Comparison of ENCODE assay signal across 23 mouse cellular contexts in genomic region chr1:167385211-167385610, GRCm38 (mm10). TPM values are rescaled to one million over a fixed set of nuclear protein-coding genes. Genes with fewer than 3 reads are reported as not detected.
DNase-seq lines count a peak whose midpoint lies in the region; ATAC-seq and TF ChIP-seq lines count a peak whose summit lies in the region.
"Had no signal": no experiment of that assay in that cellular context is flagged by ENCODE, and none has a peak within 500 bp of the region (broad histone marks: within the 10 kb centered on the region; RNA-seq: fewer than 3 reads in every experiment).

No protein-coding gene starts in this region.

- peaks cover 97% of the 10 kb centered on the region for H3K36me3 ChIP-seq in erythroblast, embryonic 14.5 days (ENCODE audit: control insufficient read depth)
- H3K36me3 ChIP-seq in liver, embryonic 11.5 days (ENCODE audit: control insufficient read depth, insufficient read depth, low read length) = no peaks in the 10 kb centered on the region
- H3K36me3 ChIP-seq in liver, embryonic 14.5 days (replicated peaks; ENCODE audit: control insufficient read depth, insufficient read depth, low read depth) = peaks cover 47% of the 10 kb centered on the region
- no peaks in the 10 kb centered on the region for H3K36me3 ChIP-seq in stomach, embryonic 16.5 days (ENCODE audit: control insufficient read depth, insufficient read depth, low read length)
- H3K36me3 ChIP-seq: limb, embryonic 12.5 days had no signal

- 85% methylated on average over 2 of the region's 2 CpGs for WGBS in liver, embryonic 11.5 days
- 85% methylated on average over 2 of the region's 2 CpGs for WGBS in liver, embryonic 14.5 days (ENCODE audit: insufficient replicate concordance)
- WGBS in stomach, embryonic 16.5 days = 89% methylated on average over 2 of the region's 2 CpGs

- DNase-seq in liver, embryonic 11.5 days (ENCODE audit: low spot score) = no peak
- no peak for DNase-seq in liver
- DNase-seq in liver, embryonic 14.5 days (ENCODE audit: low read depth in 3 of 3, low spot score in 3 of 3) = no peak
- no peak for DNase-seq in spleen, postnatal 4 days (ENCODE audit: low spot score in 2 of 2)
- DNase-seq in left cerebral cortex, postnatal 4 days = no peak
- DNase-seq: adrenal gland, postnatal 25 days; cerebellum, adult 9-11 months; forebrain, postnatal 0 days; gastrocnemius, postnatal 36 days; heart, postnatal 4 days; kidney, postnatal 14 days; layer of hippocampus, postnatal 36 days; lung, embryonic 14.5 days; right cerebral cortex, adult 18-20 months; right cerebral cortex, postnatal 4 days; thymus, postnatal 25 days had no signal

- TF ChIP-seq EP300 in liver, embryonic 14.5 days (IDR thresholded peaks at IDR 0.05; ENCODE audit: low read depth) = no peak

- intact Hi-C loops in left cerebral cortex, postnatal 4 days (cut with DNase I) = no loop called here

- peaks cover 100% of the 10 kb centered on the region for H3K4me1 ChIP-seq in erythroblast, embryonic 14.5 days (ENCODE audit: control insufficient read depth)
- peaks cover 57% of the 10 kb centered on the region for H3K4me1 ChIP-seq in liver, embryonic 11.5 days (replicated peaks; ENCODE audit: control insufficient read depth, insufficient read depth, low read length)
- peaks cover 92 to 95% of the 10 kb centered on the region in 2 experiments for H3K4me1 ChIP-seq in liver, embryonic 14.5 days (replicated peaks; ENCODE audit: control insufficient read depth in 2 of 2, insufficient read depth in 2 of 2, low read length in 1 of 2)
- peaks cover 14% of the 10 kb centered on the region for H3K4me1 ChIP-seq in stomach, embryonic 16.5 days (ENCODE audit: control insufficient read depth, insufficient read depth, low read length)
- H3K4me1 ChIP-seq: limb, embryonic 12.5 days had no signal

- ATAC-seq in erythroblast, adult 5-6 weeks (replicated peaks; ENCODE audit: low FRiP score, poor library complexity, severe bottlenecking) = no peak
- ATAC-seq in liver, embryonic 11.5 days (replicated peaks; ENCODE audit: low FRiP score) = no peak
- ATAC-seq in liver, embryonic 14.5 days (ENCODE audit: insufficient read depth) = no peak
- no peak for ATAC-seq in stomach, embryonic 16.5 days (ENCODE audit: insufficient read depth, low FRiP score)
- ATAC-seq: forebrain, postnatal 0 days; inflammation-experienced regulatory T-cells, adult 6 months had no signal

- H3K4me2 ChIP-seq in liver, embryonic 11.5 days = peak overlapping the region; percentile 59
- H3K4me2 ChIP-seq in liver, embryonic 14.5 days (ENCODE audit: low read depth) = peak overlapping the region; percentile 81
- H3K4me2 ChIP-seq in stomach, embryonic 16.5 days (ENCODE audit: low read depth, low read length) = no peak overlapping the region
- H3K4me2 ChIP-seq: hindbrain, embryonic 14.5 days; limb, embryonic 12.5 days; lung, embryonic 14.5 days had no signal

- H3K9me3 ChIP-seq in erythroblast, embryonic 14.5 days (ENCODE audit: control insufficient read depth, low read length) = no peaks in the 10 kb centered on the region
- H3K9me3 ChIP-seq in liver, embryonic 11.5 days (ENCODE audit: control insufficient read depth, low read length) = no peaks in the 10 kb centered on the region
- H3K9me3 ChIP-seq in liver, embryonic 14.5 days (ENCODE audit: control insufficient read depth, low read length) = no peaks in the 10 kb centered on the region
- no peaks in the 10 kb centered on the region for H3K9me3 ChIP-seq in stomach, embryonic 16.5 days (replicated peaks; ENCODE audit: control insufficient read depth, low read length)
- H3K9me3 ChIP-seq: limb, embryonic 12.5 days had no signal

- peak overlapping the region; percentile 94 for H3K27ac ChIP-seq in liver, embryonic 11.5 days (ENCODE audit: low read depth, low read length)
- peak overlapping the region; percentile 99 for H3K27ac ChIP-seq in liver, embryonic 14.5 days
- H3K27ac ChIP-seq in stomach, embryonic 16.5 days (ENCODE audit: low read length) = peak overlapping the region; percentile 85
- H3K27ac ChIP-seq: hindbrain, embryonic 14.5 days; layer of hippocampus, adult 2 months; limb, embryonic 12.5 days had no signal

- no peak for TF ChIP-seq CTCF in liver, embryonic 14.5 days (IDR thresholded peaks at IDR 0.05; ENCODE audit: low read depth)

- H3K27me3 ChIP-seq in erythroblast, embryonic 14.5 days (ENCODE audit: control insufficient read depth) = no peaks in the 10 kb centered on the region
- H3K27me3 ChIP-seq in liver, embryonic 11.5 days (replicated peaks; ENCODE audit: control insufficient read depth, insufficient read depth, low read length) = no peaks in the 10 kb centered on the region
- no peaks in the 10 kb centered on the region for H3K27me3 ChIP-seq in liver, embryonic 14.5 days (ENCODE audit: control insufficient read depth, insufficient read depth, low read length)
- no peaks in the 10 kb centered on the region for H3K27me3 ChIP-seq in stomach, embryonic 16.5 days (ENCODE audit: control insufficient read depth, insufficient read depth, low read length)

- H3K9ac ChIP-seq in liver, embryonic 11.5 days (ENCODE audit: low read depth, low read length) = peak overlapping the region; percentile 55
- H3K9ac ChIP-seq in liver, embryonic 14.5 days (replicated peaks) = peak overlapping the region; percentile 79
- H3K9ac ChIP-seq in stomach, embryonic 16.5 days (ENCODE audit: low read length) = no peak overlapping the region
- H3K9ac ChIP-seq: forebrain, postnatal 0 days; hindbrain, embryonic 14.5 days; limb, embryonic 12.5 days; lung, embryonic 14.5 days had no signal

- peak overlapping the region; percentile 50 for H3K4me3 ChIP-seq in erythroblast, embryonic 14.5 days (replicated peaks)
- H3K4me3 ChIP-seq in liver, embryonic 11.5 days (ENCODE audit: low read depth, low read length) = no peak overlapping the region
- no peak overlapping the region for H3K4me3 ChIP-seq in liver, embryonic 14.5 days (ENCODE audit: insufficient read depth in 1 of 2, low read depth in 2 of 2, low read length in 2 of 2)
- no peak overlapping the region for H3K4me3 ChIP-seq in stomach, embryonic 16.5 days (replicated peaks; ENCODE audit: low read length)
- H3K4me3 ChIP-seq: layer of hippocampus, adult 2 months; limb, embryonic 12.5 days had no signal

RNA-seq across cellular contexts. Expression of gene Mgst3, which starts 8.4 kb away (rescaled TPM):
- polyA plus RNA-seq in erythroblast, embryonic 14.5 days (2012) = 58.2 and 125 TPM in 2 replicates
- 84.0 and 95.1 TPM in 2 replicates for total RNA-seq in erythroblast, adult 5-6 weeks (2015; ENCODE audit: low replicate concordance)
- total RNA-seq in erythroblast, adult 5-6 weeks (2017; ENCODE audit: low replicate concordance) = 132 and 152 TPM in 2 replicates
- polyA plus RNA-seq in liver, embryonic 11.5 days (2014; fragmentation: Nextera tagmentation; extraction: Ambion mirVana) = 242 and 253 TPM in 2 replicates
- 330 and 468 TPM in 2 replicates for polyA plus RNA-seq in liver, embryonic 14.5 days (2012; rRNA removed)
- 596 and 611 TPM in 2 replicates for polyA plus RNA-seq in liver, embryonic 14.5 days (2014; fragmentation: Nextera tagmentation; extraction: Ambion mirVana)
- polyA plus RNA-seq in stomach, embryonic 16.5 days (2015; fragmentation: Nextera tagmentation; extraction: Ambion mirVana) = 212 and 275 TPM in 2 replicates
- 100 to 1,000 TPM; 119 to 121 TPM for total RNA-seq in left cerebral cortex, postnatal 4 days (2021)

RNA-seq across cellular contexts. Expression of gene Aldh9a1, which starts 35.4 kb away (rescaled TPM):
- polyA plus RNA-seq in erythroblast, embryonic 14.5 days (2012) = 2.2 and 2.6 TPM in 2 replicates
- total RNA-seq in erythroblast, adult 5-6 weeks (2015; ENCODE audit: low replicate concordance) = 4.6 and 9.2 TPM in 2 replicates
- total RNA-seq in erythroblast, adult 5-6 weeks (2017; ENCODE audit: low replicate concordance) = 11.1 and 11.6 TPM in 2 replicates
- 112 and 129 TPM in 2 replicates for polyA plus RNA-seq in liver, embryonic 11.5 days (2014; fragmentation: Nextera tagmentation; extraction: Ambion mirVana)
- 21.9 and 28.1 TPM in 2 replicates for polyA plus RNA-seq in liver, embryonic 14.5 days (2012; rRNA removed)
- polyA plus RNA-seq in liver, embryonic 14.5 days (2014; fragmentation: Nextera tagmentation; extraction: Ambion mirVana) = 52.5 and 59.9 TPM in 2 replicates
- 84.8 and 85.6 TPM in 2 replicates for polyA plus RNA-seq in stomach, embryonic 16.5 days (2015; fragmentation: Nextera tagmentation; extraction: Ambion mirVana)
- 10 to 100 TPM; 36.0 to 40.7 TPM for total RNA-seq in left cerebral cortex, postnatal 4 days (2021)
